Mouse (Mus musculus): ENCODE measurements around the gene Fam49a. TPM values are rescaled to one million over a fixed set of nuclear protein-coding genes. Genes with fewer than 3 reads are reported as not detected.
"Not testable (repeated sequence)": the region's sequence is repeated elsewhere in the genome, so short reads cannot be mapped to it uniquely, and the experiment has no call there.

Fam49a gene
- polyA plus RNA-seq, 1 experiment from 2014 or later, result 154 TPM

DNA sequence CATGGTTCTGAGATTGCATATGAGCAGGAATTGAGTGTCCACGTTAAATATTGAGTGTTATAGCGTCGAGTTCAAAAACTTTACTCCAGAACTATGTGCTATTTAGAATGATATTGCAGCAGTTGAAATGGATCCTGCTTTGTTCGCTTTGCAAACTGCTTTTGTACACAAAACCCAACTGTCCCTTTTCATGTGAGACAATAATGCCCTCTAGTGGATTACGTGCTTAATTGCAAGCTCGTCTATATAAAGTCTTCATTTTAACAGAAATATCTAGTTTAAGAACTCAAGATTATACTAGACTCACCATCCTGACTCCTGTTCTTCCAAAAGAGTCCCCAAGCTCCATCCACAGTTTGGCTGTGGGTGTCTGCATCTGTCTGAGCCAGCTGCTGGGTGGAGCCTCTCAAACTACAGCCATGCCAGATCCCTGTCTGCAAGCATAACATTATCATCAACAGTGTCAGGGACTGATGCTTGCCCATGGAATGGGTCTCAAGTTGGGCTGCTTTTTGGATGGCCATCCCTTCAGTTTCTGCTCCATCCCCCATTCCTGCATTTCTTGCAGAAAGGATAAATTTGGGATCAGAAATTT, 56.3 kb downstream of the Fam49a start:
- WGBS, result 3% methylated on average over 6 of the region's 6 CpGs
- Histone ChIP-seq H3K27me3 (no peaks in the 10 kb centered on the region), H3K9me3 (no peaks in the 10 kb centered on the region), H3K4me2 (replicated peaks) (no peak overlapping the region), H3K4me1 (peaks cover 42% of the 10 kb centered on the region), H3K4me3 (no peak overlapping the region), H3K36me3 (no peaks in the 10 kb centered on the region), H3K9ac (replicated peaks) (0 out of 2 replicates have a peak overlapping the region, but pooled peaks have one; percentile 1), H3K27ac (replicated peaks) (peak overlapping the region; percentile 72)
- ATAC-seq (replicated peaks), result no peak

DNA sequence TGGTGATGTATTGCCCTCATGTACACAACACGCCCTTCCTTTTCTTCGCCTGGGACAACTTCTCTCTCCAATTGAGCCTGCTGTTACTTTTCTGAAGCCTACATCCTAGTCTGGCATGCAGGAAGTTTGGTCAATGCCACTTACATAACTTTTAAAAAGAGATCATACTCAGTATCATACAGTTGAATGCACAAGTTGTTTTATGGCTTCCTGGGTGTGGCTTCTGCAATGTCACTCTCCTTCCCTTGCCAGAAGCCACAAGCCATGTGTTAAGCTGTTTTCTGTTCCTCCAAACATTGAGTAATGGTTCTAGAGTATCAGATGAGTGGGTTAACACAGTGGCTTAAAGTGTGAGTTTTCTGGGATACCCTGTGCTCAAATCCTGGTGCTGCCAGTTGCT, 58.8 kb downstream of the Fam49a start:
- Histone ChIP-seq H3K27me3 (no peaks in the 10 kb centered on the region), H3K27ac (replicated peaks) (peak overlapping the region; percentile 36; the same call in 1 of the 2 replicates), H3K36me3 (no peaks in the 10 kb centered on the region), H3K4me1 (peaks cover 33% of the 10 kb centered on the region), H3K4me2 (replicated peaks) (no peak overlapping the region), H3K9me3 (no peaks in the 10 kb centered on the region), H3K4me3 (no peak overlapping the region), H3K9ac (replicated peaks) (no peak overlapping the region)
- WGBS, result 88% methylated on average over 2 of the region's 2 CpGs
- no peak for ATAC-seq (replicated peaks)

DNA sequence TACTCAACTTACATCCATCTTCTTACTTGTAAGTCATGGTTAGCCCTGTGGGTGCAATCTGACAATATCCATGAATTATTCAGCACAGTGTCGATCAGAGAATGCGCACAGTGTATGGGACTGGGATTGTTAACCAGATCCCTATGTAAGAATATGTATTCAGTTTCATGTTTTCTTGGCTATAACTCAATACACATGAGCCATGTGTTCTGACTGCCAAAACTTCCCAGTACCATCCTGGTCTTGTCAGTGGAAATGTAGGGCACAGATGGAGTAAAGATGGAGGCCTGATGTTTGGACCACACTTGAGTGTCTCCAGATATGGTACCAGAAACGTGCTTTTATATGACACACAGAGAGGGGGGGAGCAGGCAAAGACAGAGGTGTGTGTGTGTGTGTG, 59.2 kb downstream of the Fam49a start:
- Histone ChIP-seq H3K27me3 (no peaks in the 10 kb centered on the region), H3K4me2 (replicated peaks) (no peak overlapping the region), H3K9me3 (no peaks in the 10 kb centered on the region), H3K4me3 (no peak overlapping the region), H3K4me1 (peaks cover 33% of the 10 kb centered on the region), H3K27ac (replicated peaks) (peak overlapping the region; percentile 36), H3K9ac (replicated peaks) (no peak overlapping the region), H3K36me3 (no peaks in the 10 kb centered on the region)
- peak; percentile 44 for ATAC-seq (replicated peaks)
- WGBS, result 60% methylated on average over 3 of the region's 3 CpGs

DNA sequence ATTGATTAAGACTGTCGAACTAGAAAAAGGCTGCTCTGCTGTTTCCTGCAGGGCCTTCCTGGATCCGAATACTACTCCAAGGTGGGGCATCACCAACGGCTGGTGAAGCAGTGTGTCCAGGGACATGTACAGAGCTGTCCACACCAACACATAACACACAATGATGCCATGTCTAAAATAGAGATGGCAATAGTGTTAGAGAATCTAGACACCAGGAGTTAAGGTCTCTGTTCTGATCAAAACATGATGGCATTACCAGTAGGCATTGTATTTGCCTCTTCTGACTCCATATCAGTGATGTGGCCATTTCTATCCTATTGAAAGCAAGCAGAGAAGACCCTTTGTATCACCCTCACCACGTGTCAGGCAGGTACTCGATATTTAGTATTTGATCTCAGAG, 61.1 kb downstream of the Fam49a start:
- Histone ChIP-seq H3K9ac (replicated peaks) (no peak overlapping the region), H3K27ac (replicated peaks) (peak overlapping the region; percentile 89), H3K36me3 (no peaks in the 10 kb centered on the region), H3K27me3 (no peaks in the 10 kb centered on the region), H3K4me1 (peaks cover 13% of the 10 kb centered on the region), H3K9me3 (no peaks in the 10 kb centered on the region), H3K4me2 (replicated peaks) (no peak overlapping the region), H3K4me3 (no peak overlapping the region)
- 82% methylated on average over 5 of the region's 5 CpGs for WGBS
- ATAC-seq (replicated peaks), result peak; percentile 5; the same call in 1 of the 2 replicates

DNA sequence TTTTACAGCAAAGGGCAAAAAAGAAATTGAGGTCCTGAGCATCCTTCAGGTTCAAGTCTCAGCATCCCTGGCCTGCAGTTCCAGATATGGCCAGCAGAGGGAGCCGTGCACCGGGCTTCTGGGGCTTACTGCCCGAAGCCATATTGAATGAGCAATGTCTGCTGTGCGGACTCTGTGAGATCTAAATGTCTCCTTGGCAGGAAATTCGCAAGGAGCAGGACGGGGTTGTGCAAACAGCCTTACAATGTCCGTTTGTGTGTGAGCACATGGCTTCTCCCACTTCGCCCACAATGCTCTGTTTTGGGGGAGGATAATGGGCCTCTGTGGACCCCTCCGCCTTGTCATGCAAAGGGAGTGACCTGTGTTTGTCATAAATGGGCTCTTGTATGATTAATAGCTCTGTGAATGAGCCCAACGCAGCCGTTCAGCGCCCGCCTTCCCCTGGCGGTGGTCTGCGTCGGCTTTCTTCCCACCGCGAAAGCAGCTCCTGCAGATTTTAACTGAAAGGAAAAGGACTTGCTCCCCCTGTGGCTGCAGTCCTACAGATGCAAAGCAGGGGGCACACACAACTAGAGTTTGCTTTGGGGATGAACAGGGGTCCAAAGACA, 61.8 kb downstream of the Fam49a start:
- Histone ChIP-seq H3K4me3 (peak overlapping the region; percentile 24), H3K9ac (replicated peaks) (peak overlapping the region; percentile 27), H3K4me2 (replicated peaks) (peak overlapping the region; percentile 43), H3K27me3 (no peaks in the 10 kb centered on the region), H3K9me3 (no peaks in the 10 kb centered on the region), H3K27ac (replicated peaks) (peak overlapping the region; percentile 89), H3K4me1 (peaks cover 11% of the 10 kb centered on the region), H3K36me3 (no peaks in the 10 kb centered on the region)
- ATAC-seq (replicated peaks), result peak; percentile 88
- WGBS, result 8% methylated on average over 18 of the region's 18 CpGs

DNA sequence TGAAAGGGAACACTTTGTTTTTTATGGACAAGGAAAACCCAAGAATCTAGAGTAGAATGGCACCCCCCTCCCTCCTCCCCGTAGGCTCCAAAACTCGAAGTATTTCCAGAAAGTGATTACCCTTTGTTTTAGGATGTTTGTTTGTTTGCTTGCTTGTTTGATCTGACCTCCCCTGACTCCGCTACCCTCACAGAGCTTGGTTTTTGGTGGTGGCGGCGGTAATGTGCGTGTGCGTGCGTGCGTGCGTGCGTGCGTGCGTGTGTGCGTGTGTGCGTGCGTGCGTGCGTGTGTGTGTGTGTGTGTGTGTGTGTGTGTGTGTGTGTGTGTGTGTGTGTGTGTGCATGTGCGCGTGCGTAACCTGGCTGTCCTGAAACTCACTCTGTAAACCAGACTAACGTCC, 62.3 kb downstream of the Fam49a start:
- WGBS, result 88% methylated on average over 17 of the region's 22 CpGs
- not testable (repeated sequence) for H3K27me3 ChIP-seq; H3K9ac ChIP-seq (replicated peaks); H3K36me3 ChIP-seq; H3K9me3 ChIP-seq; ATAC-seq (replicated peaks)
- Histone ChIP-seq H3K4me1 (peaks cover 11% of the 10 kb centered on the region), H3K4me2 (replicated peaks) (0 out of 2 replicates have a peak overlapping the region, but pooled peaks have one; percentile 43), H3K27ac (replicated peaks) (peak overlapping the region; percentile 89), H3K4me3 (0 out of 2 replicates have a peak overlapping the region, but pooled peaks have one; percentile 24)

DNA sequence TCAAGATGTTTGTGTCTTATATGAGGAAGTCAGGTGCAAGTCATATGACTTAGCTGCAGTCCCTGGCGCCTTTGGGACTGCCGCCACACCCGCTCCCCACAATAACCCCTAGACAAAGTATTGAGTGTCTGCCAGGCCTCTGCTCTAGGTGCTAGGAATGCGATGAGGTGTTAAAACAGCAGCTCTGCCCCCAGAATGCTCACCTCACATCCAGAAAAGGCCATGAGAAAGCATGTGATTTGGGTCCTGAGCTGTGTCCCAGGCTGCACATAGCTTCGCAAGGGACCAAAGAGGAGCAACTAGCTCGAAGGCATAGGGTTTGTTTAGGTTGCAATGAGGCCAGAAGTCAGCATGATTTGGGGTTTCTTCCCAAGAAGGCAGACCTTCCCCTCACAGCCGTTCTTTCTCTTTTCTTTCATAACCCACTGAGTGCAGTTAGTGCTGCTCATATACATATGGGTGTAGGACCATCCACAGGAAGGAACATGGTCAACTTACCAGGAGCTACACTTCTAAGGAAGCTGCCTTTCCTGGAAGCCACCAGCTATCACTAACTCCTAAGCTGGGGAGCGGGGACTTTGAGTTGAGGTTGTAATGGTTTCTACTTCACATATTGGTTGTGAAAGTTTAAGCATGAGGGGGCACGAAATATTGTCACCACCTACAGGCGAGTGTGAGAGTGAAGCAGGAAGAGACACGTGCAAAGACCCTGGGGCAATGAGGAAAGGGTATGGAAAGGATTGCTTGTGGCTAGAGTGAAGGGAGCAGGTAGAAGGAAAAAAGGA, 71.8 kb downstream of the Fam49a start:
- Histone ChIP-seq H3K27me3 (no peaks in the 10 kb centered on the region), H3K27ac (replicated peaks) (no peak overlapping the region), H3K9me3 (no peaks in the 10 kb centered on the region), H3K4me2 (replicated peaks) (no peak overlapping the region), H3K4me1 (no peaks in the 10 kb centered on the region), H3K4me3 (no peak overlapping the region), H3K36me3 (no peaks in the 10 kb centered on the region), H3K9ac (replicated peaks) (no peak overlapping the region)
- ATAC-seq (replicated peaks), result no peak
- 93% methylated on average over 11 of the region's 11 CpGs for WGBS

DNA sequence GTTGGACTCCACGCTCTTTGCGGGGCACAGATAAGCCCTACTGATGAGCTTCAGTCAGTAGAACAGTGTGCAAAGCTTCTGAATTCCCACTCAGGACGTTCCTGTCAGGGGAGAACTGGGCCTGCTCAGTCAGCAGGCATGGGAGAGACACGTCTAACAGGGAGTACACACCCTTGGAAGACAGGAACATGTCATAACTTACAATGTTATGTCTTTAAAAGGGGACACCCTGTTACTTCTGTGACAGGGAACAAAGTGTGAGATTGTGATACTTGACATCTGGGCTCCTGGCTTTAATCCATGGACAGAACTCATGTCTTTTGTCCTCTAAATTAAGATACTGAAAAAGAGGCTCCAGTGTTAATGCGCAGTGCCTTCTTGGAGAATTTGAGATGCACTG, 72.5 kb downstream of the Fam49a start:
- H3K4me3 ChIP-seq, result no peak overlapping the region
- no peak overlapping the region for H3K4me2 ChIP-seq (replicated peaks)
- H3K27ac ChIP-seq (replicated peaks), result 0 out of 2 replicates have a peak overlapping the region, but pooled peaks have one; percentile 0
- no peak for ATAC-seq (replicated peaks)
- H3K4me1 ChIP-seq, result no peaks in the 10 kb centered on the region
- 87% methylated on average over 5 of the region's 5 CpGs for whole genome bisulfite sequencing
- no peaks in the 10 kb centered on the region for H3K36me3 ChIP-seq
- H3K9me3 ChIP-seq, result no peaks in the 10 kb centered on the region
- no peaks in the 10 kb centered on the region for H3K27me3 ChIP-seq
- H3K9ac ChIP-seq (replicated peaks), result no peak overlapping the region

DNA sequence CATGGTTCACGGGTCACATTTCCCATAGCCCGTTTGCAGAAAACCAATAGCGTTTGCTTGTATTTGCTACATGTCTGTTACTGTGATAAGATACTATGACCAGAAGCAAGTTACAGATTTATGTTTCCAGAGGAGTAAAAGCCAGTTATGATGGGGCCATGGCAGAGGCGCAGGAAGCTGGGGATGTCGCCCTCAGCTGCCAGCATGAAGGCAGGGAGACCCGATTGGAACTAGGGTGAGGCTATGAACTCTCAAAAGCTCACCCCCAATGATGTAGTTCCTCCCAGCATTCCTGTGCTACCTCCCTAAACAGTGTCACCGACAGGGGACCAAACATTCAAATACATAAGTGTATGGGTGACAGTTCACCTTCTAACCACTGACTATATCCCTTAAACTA, 73.6 kb downstream of the Fam49a start:
- 90% methylated on average over 7 of the region's 7 CpGs for WGBS
- H3K27ac ChIP-seq (replicated peaks), result no peak overlapping the region
- no peak for ATAC-seq (replicated peaks)
- no peaks in the 10 kb centered on the region for H3K36me3 ChIP-seq
- H3K27me3 ChIP-seq, result no peaks in the 10 kb centered on the region
- no peak overlapping the region for H3K4me2 ChIP-seq (replicated peaks)
- no peak overlapping the region for H3K9ac ChIP-seq (replicated peaks)
- H3K4me1 ChIP-seq, result no peaks in the 10 kb centered on the region
- no peak overlapping the region for H3K4me3 ChIP-seq
- H3K9me3 ChIP-seq, result no peaks in the 10 kb centered on the region

DNA sequence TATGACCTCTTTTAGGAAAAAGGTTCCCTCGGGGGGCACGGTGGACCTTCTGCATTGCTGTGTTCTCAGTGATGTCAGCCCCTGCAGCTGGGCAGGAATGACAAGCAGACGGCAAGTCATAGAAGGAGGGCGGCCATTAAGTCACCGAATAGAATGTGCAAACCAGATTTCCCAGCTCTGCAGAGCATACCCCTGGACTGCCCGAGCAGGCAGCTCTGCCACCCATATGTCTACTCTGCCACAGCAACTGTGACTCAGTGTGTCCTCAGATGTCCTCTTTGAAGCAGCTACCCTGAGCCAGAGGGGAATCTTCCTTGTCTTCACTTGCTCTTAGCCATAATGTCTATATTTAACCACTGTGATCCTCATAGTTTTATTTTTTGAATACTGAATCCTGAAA, 75.4 kb downstream of the Fam49a start:
- H3K27ac ChIP-seq (replicated peaks), result no peak overlapping the region
- WGBS, result 91% methylated on average over 6 of the region's 6 CpGs

DNA sequence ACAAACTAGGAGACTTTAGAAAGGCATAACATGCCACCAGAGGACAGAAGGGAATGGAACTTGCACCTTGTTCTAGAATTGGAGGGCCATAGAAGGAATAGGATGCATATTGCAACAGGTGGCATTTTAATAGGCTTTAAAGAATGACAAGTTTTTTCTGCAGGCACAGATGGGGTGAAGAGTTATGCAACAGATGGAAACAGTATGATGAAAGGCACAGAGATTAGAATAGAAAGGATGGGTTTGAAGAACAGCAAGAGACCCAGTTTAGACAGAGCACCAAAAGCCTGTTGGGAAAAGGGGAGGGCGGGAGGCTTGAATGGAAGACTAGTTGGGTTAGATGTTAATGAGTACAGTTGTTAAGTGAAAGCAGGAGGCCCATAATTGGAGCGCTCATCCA, 81.4 kb downstream of the Fam49a start:
- H3K27ac ChIP-seq (replicated peaks), result no peak overlapping the region
- H3K4me3 ChIP-seq, result no peak overlapping the region
- H3K9me3 ChIP-seq, result no peaks in the 10 kb centered on the region
- H3K27me3 ChIP-seq, result no peaks in the 10 kb centered on the region
- no peaks in the 10 kb centered on the region for H3K4me1 ChIP-seq
- ATAC-seq (replicated peaks), result no peak
- H3K4me2 ChIP-seq (replicated peaks), result no peak overlapping the region
- no peak overlapping the region for H3K9ac ChIP-seq (replicated peaks)
- no peaks in the 10 kb centered on the region for H3K36me3 ChIP-seq
- WGBS, result 82% methylated on average over 2 of the region's 2 CpGs

More for the DNA sequence above, 75.4 kb downstream of the Fam49a start:
- no peak overlapping the region for H3K4me2 ChIP-seq (replicated peaks)
- ATAC-seq (replicated peaks), result no peak
- H3K4me3 ChIP-seq, result no peak overlapping the region
- H3K4me1 ChIP-seq, result no peaks in the 10 kb centered on the region
- H3K9ac ChIP-seq (replicated peaks), result no peak overlapping the region
- H3K36me3 ChIP-seq, result no peaks in the 10 kb centered on the region
- H3K9me3 ChIP-seq, result no peaks in the 10 kb centered on the region
- H3K27me3 ChIP-seq, result no peaks in the 10 kb centered on the region

DNA sequence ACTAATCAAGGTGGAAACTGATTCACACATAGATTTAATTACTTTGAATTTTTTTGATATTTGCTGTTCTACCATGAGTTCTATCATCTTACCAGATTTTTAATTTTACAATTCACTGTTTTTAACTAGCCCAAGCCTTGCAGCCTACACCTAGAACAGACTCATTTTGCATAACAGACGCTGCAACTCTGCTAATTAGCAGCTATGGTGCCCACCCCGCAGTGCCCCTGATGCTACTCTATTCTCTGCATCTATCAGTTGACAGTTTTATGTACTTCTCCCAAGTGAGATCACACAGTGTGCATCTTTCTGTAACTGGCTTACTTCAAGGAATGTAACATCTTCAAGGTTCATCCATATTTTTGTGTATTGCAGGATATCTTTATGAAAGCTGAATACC, 86.7 kb downstream of the Fam49a start:
- no peak; the same call in 1 of the 2 replicates for ATAC-seq (replicated peaks)

More for the DNA sequence above, 86.7 kb downstream of the Fam49a start:
- H3K27ac ChIP-seq (replicated peaks), result 0 out of 2 replicates have a peak overlapping the region, but pooled peaks have one; percentile 12
- H3K9me3 ChIP-seq, result no peaks in the 10 kb centered on the region
- H3K4me3 ChIP-seq, result no peak overlapping the region
- 52% methylated on average over 2 of the region's 2 CpGs for WGBS
- no peak overlapping the region for H3K9ac ChIP-seq (replicated peaks)
- no peaks in the 10 kb centered on the region for H3K27me3 ChIP-seq
- H3K4me1 ChIP-seq, result no peaks in the 10 kb centered on the region
- H3K36me3 ChIP-seq, result no peaks in the 10 kb centered on the region
- H3K4me2 ChIP-seq (replicated peaks), result no peak overlapping the region
